Mouse (Mus musculus) cerebellum, adult 18-20 months (tissue): ENCODE data around the gene Tshr.
"Not testable (repeated sequence)": the region's sequence is repeated elsewhere in the genome, so short reads cannot be mapped to it uniquely, and the experiment has no call there.

Experiments used
- DNase-seq, 2 experiments: peaks; one replicate each; pipeline ENCODE4 v3.0.0; 2021

Gene Tshr

GRCm38 (mm10) chr12:91500475-91500874 is 116.1 kb downstream of the Tshr start:
- DNase-seq = no peak

GRCm38 (mm10) chr12:91511766-91512165 is 127.4 kb downstream of the Tshr start:
- no peak for DNase-seq

GRCm38 (mm10) chr12:91513980-91514379 is 129.6 kb downstream of the Tshr start:
- DNase-seq = no peak

- DNase-seq = no peak
These were observed 133.4 kb downstream of the Tshr start for GRCm38 (mm10) chr12:91517808-91518207.

GRCm38 (mm10) chr12:91523626-91524025 is 139.3 kb downstream of the Tshr start:
- no peak for DNase-seq

- DNase-seq = no peak
These were observed 150.2 kb downstream of the Tshr start for GRCm38 (mm10) chr12:91534514-91534913.

GRCm38 (mm10) chr12:91540202-91540601 is 155.8 kb downstream of the Tshr start:
- no peak for DNase-seq

- no peak for DNase-seq
These were observed 165.1 kb downstream of the Tshr start for GRCm38 (mm10) chr12:91549471-91549870.

- DNase-seq = peak; percentile 67 to 69
These were observed 167.6 kb downstream of the Tshr start for GRCm38 (mm10) chr12:91551773-91552526.

- not testable (repeated sequence) for DNase-seq
These were observed 173.1 kb downstream of the Tshr start for GRCm38 (mm10) chr12:91557358-91558005.

GRCm38 (mm10) chr12:91558152-91558551 is 173.8 kb downstream of the Tshr start:
- DNase-seq = not testable (repeated sequence)

GRCm38 (mm10) chr12:91567145-91567544 is 182.8 kb downstream of the Tshr start:
- DNase-seq = no peak

- DNase-seq = no peak
These were observed 184.9 kb downstream of the Tshr start for GRCm38 (mm10) chr12:91569255-91569654.

- DNase-seq = no peak
These were observed 187.3 kb downstream of the Tshr start for GRCm38 (mm10) chr12:91571708-91572107.

GRCm38 (mm10) chr12:91579665-91580064 is 195.3 kb downstream of the Tshr start:
- no peak for DNase-seq

- DNase-seq = no peak
These were observed 197.1 kb downstream of the Tshr start for GRCm38 (mm10) chr12:91581204-91582070.

- no peak for DNase-seq
These were observed 198.1 kb downstream of the Tshr start for GRCm38 (mm10) chr12:91582362-91583002.

- DNase-seq = no peak
These were observed 199.0 kb downstream of the Tshr start for GRCm38 (mm10) chr12:91583409-91583808.

- no peak for DNase-seq
These were observed 200.8 kb downstream of the Tshr start for GRCm38 (mm10) chr12:91585206-91585605.

- not testable (repeated sequence) for DNase-seq
These were observed 201.5 kb downstream of the Tshr start for GRCm38 (mm10) chr12:91585815-91586214.

GRCm38 (mm10) chr12:91587077-91587476 is 202.7 kb downstream of the Tshr start:
- DNase-seq = no peak

GRCm38 (mm10) chr12:91587491-91588033 is 203.2 kb downstream of the Tshr start:
- DNase-seq = no peak
